Mouse (Mus musculus): ENCODE data around the gene Adap1.

GRCm38 (mm10) chr5:139248846-139249245 is 76.6 kb downstream of the Adap1 start:
- TF ChIP-seq CTCF (IDR thresholded peaks at IDR 0.05) (no peak), EP300 (IDR thresholded peaks at IDR 0.05) (no peak)
